Mouse (Mus musculus) heart, embryonic 13.5 days (tissue): ENCODE measurements around the gene Mis18a. TPM values are rescaled to one million over a fixed set of nuclear protein-coding genes. Genes with fewer than 3 reads are reported as not detected.
A peak's percentile ranks its signal among the peaks of the same experiment; 100 is the strongest.

Experiments
- ATAC-seq: fragments of 200-750 bp; cut with Nextera tagmentation; 2 replicates; pipeline ENCODE4 v1.8.0; 2017; ENCODE audit warnings: moderate TSS enrichment; ENCODE audit not compliant: insufficient number of reproducible peaks, low FRiP score, low TSS enrichment; ENCODE audit errors: extremely low read depth
- H3K27ac ChIP-seq: fragments of 300-500 bp; sonication (generic); replicated peaks from 2 replicates; pipeline ENCODE4 v1.5.1; 2015; ENCODE audit warnings: moderate library complexity, mild to moderate bottlenecking, inconsistent platforms
- H3K27me3 ChIP-seq: fragments of 300-500 bp; sonication (generic); replicated peaks from 2 replicates; pipeline ENCODE4 v1.6.1; 2015; ENCODE audit warnings: mild to moderate bottlenecking, inconsistent platforms
- H3K36me3 ChIP-seq: fragments of 300-500 bp; sonication (generic); 2 replicates; pipeline ENCODE4 v1.6.1; 2015; ENCODE audit warnings: mild to moderate bottlenecking, inconsistent platforms
- H3K4me1 ChIP-seq: fragments of 300-500 bp; sonication (generic); 2 replicates; pipeline ENCODE4 v1.6.1; 2015; ENCODE audit warnings: inconsistent platforms
- H3K4me2 ChIP-seq: fragments of 300-500 bp; sonication (generic); 2 replicates; pipeline ENCODE4 v1.6.1; 2015; ENCODE audit warnings: inconsistent platforms, mild to moderate bottlenecking, moderate library complexity
- H3K4me3 ChIP-seq: fragments of 300-500 bp; sonication (generic); 2 replicates; pipeline ENCODE4 v1.5.1; 2015; ENCODE audit warnings: moderate library complexity, mild to moderate bottlenecking, inconsistent platforms
- H3K9ac ChIP-seq: fragments of 300-500 bp; sonication (generic); 2 replicates; pipeline ENCODE4 v1.6.1; 2015; ENCODE audit warnings: inconsistent platforms, mild to moderate bottlenecking, moderate library complexity
- H3K9me3 ChIP-seq: fragments of 300-500 bp; sonication (generic); 2 replicates; pipeline ENCODE4 v1.6.1; 2016; ENCODE audit warnings: inconsistent platforms
- WGBS: fragments of 180-500 bp; shearing (Covaris S2); methylation state at CpG from one replicate; pipeline ENCODE4 v1.1.7; 2015; ENCODE audit warnings: mixed read lengths; 5-methylcytosine and 5-hydroxymethylcytosine counted together
- polyA plus RNA-seq: library from polyadenylated mRNA; unstranded; fragments of >200 nt; fragmentation: Nextera tagmentation; extraction: Ambion mirVana; gene quantifications from 2 replicates; pipeline ENCODE4 v1.2.1, GENCODE M21; 2015

Gene Mis18a
- 36.2 and 36.7 TPM in 2 replicates for polyA plus RNA-seq

- Histone ChIP-seq H3K9me3 (peaks cover 6% of the 10 kb centered on the region; the same call in 1 of the 2 replicates), H3K36me3 (peaks cover 28% of the 10 kb centered on the region), H3K27ac (peak within 1 kb of the TSS; percentile 49), H3K4me1 (peaks cover 15% of the 10 kb centered on the region), H3K27me3 (no peaks in the 10 kb centered on the region), H3K9ac (peak within 1 kb of the TSS; percentile 91), H3K4me2 (peak within 1 kb of the TSS; percentile 97), H3K4me3 (peak within 1 kb of the TSS; percentile 92)
- peak; percentile 93 for ATAC-seq
- WGBS = 1% methylated on average over 52 of the region's 53 CpGs
Observed at GRCm38 (mm10) chr16:90727233-90728115, at the start of gene Mis18a. Gene Mis18a (minus strand): TSS chr16:90727404.

GRCm38 (mm10) chr16:90775946-90776520 lies 48.8 kb upstream of the Mis18a start:
- H3K4me2 ChIP-seq = no peak overlapping the region
- H3K27me3 ChIP-seq = no peaks in the 10 kb centered on the region
- no peak overlapping the region for H3K4me3 ChIP-seq
- no peaks in the 10 kb centered on the region for H3K9me3 ChIP-seq
- H3K27ac ChIP-seq = no peak overlapping the region
- H3K36me3 ChIP-seq = peaks cover 98% of the 10 kb centered on the region
- WGBS = 74% methylated on average over 10 of the region's 10 CpGs
- H3K4me1 ChIP-seq = no peaks in the 10 kb centered on the region
- no peak overlapping the region for H3K9ac ChIP-seq
- ATAC-seq = no peak

DNA sequence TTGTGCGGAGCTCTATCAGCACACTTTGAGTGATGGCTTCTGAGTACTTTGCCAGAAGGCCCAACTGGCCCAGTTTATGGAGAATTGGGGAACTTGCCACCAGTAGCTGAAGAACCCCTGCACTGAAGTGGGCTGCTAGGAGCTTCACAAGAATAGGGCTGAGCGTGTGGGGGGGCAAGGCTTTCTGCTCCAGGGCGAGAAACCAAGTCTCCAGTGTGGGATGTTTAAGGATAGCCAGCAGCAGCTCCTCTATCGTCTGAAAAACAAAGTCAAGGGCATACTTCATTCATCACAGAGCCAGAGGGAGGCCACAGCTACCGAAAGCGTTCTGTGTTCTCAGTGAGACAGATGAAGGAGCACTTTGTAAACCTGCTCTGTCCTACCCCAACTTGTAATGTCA lies 47.4 kb upstream of the Mis18a start:
- 74% methylated on average over 6 of the region's 6 CpGs for WGBS
- Histone ChIP-seq H3K4me1 (no peaks in the 10 kb centered on the region), H3K4me2 (no peak overlapping the region), H3K27me3 (no peaks in the 10 kb centered on the region), H3K4me3 (no peak overlapping the region), H3K27ac (no peak overlapping the region), H3K9me3 (no peaks in the 10 kb centered on the region), H3K9ac (no peak overlapping the region), H3K36me3 (peaks cover 96% of the 10 kb centered on the region)
- ATAC-seq = no peak

DNA sequence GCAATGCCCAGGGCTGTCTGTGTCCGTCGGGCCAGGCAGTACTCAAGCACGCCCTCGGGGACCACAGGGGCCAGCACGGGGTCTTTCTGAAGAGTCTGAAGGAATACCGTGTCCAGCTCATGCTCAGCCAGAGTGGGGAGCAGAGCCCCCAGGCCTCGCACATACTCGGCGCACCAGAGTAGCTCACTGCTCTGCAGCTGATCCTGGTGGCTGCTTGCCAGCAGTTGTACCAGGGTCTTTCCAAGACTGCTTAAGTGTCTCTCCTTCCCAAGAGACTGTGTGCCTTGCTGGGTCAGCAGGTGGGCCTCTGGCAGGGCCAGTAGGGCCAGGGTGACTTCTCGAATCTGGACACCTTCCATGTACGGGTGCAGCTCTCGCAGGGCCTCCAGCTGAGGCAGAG lies 47.0 kb upstream of the Mis18a start:
- Histone ChIP-seq H3K4me3 (no peak overlapping the region), H3K9ac (no peak overlapping the region), H3K27me3 (no peaks in the 10 kb centered on the region), H3K27ac (no peak overlapping the region), H3K9me3 (no peaks in the 10 kb centered on the region), H3K36me3 (peaks cover 96% of the 10 kb centered on the region), H3K4me1 (no peaks in the 10 kb centered on the region), H3K4me2 (no peak overlapping the region)
- 87% methylated on average over 12 of the region's 12 CpGs for WGBS
- no peak for ATAC-seq

DNA sequence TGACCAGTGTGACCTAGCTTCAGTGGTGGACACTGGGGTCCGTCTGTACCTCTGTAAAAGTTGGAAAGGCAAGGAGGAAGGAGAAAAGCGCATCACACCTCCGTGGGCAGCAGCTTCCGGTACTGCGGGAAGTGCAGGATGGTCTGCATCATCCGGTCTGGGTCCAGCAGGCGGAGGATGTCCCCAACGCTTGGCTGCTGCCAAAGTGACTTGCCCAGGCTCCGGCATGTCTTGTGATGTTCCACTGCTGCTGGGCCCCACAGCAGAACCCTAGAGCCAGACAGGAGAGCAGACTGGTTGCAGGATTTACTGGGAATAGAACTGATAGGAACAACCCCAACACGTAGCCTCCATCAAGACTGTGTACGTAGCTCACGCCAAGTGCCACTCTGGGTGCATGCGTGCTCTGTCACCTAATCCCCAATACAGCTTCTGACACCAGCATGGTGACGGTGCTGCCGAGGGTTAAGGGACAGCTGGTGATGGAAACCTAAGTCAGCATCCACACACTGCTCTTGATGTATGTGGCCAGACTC lies 39.8 kb upstream of the Mis18a start:
- Histone ChIP-seq H3K4me3 (no peak overlapping the region), H3K4me1 (no peaks in the 10 kb centered on the region), H3K9me3 (no peaks in the 10 kb centered on the region), H3K36me3 (peaks cover 91% of the 10 kb centered on the region), H3K27ac (no peak overlapping the region), H3K4me2 (no peak overlapping the region), H3K9ac (no peak overlapping the region), H3K27me3 (no peaks in the 10 kb centered on the region)
- 85% methylated on average over 15 of the region's 15 CpGs for WGBS
- ATAC-seq = no peak

GRCm38 (mm10) chr16:90765195-90765877 lies 38.1 kb upstream of the Mis18a start:
- no peak overlapping the region for H3K9ac ChIP-seq
- H3K36me3 ChIP-seq = peaks cover 89% of the 10 kb centered on the region
- 75% methylated on average over 9 of the region's 9 CpGs for WGBS
- H3K27ac ChIP-seq = no peak overlapping the region
- no peaks in the 10 kb centered on the region for H3K27me3 ChIP-seq
- peaks cover 14% of the 10 kb centered on the region for H3K4me1 ChIP-seq
- H3K9me3 ChIP-seq = no peaks in the 10 kb centered on the region
- H3K4me2 ChIP-seq = no peak overlapping the region
- no peak overlapping the region for H3K4me3 ChIP-seq
- no peak for ATAC-seq

GRCm38 (mm10) chr16:90760515-90760914 lies 33.3 kb upstream of the Mis18a start:
- no peak overlapping the region for H3K4me2 ChIP-seq
- H3K27ac ChIP-seq = 0 out of 2 replicates have a peak overlapping the region, but pooled peaks have one; percentile 38
- H3K9ac ChIP-seq = peak overlapping the region; percentile 52; the same call in 1 of the 2 replicates
- no peaks in the 10 kb centered on the region for H3K9me3 ChIP-seq
- H3K27me3 ChIP-seq = no peaks in the 10 kb centered on the region
- peaks cover 20% of the 10 kb centered on the region for H3K4me1 ChIP-seq
- H3K36me3 ChIP-seq = peaks cover 84% of the 10 kb centered on the region
- peak; percentile 65; the same call in 1 of the 2 replicates for ATAC-seq
- no peak overlapping the region for H3K4me3 ChIP-seq
- 20% methylated on average over 4 of the region's 4 CpGs for WGBS

- no peak overlapping the region for H3K27ac ChIP-seq
- H3K4me3 ChIP-seq = no peak overlapping the region
- no peaks in the 10 kb centered on the region for H3K27me3 ChIP-seq
- H3K4me2 ChIP-seq = no peak overlapping the region
- H3K9me3 ChIP-seq = no peaks in the 10 kb centered on the region
- no peak overlapping the region for H3K9ac ChIP-seq
- WGBS = 66% methylated on average over 3 of the region's 3 CpGs
- H3K4me1 ChIP-seq = peaks cover 20% of the 10 kb centered on the region
- ATAC-seq = no peak
- H3K36me3 ChIP-seq = peaks cover 89% of the 10 kb centered on the region
Observed at GRCm38 (mm10) chr16:90759335-90759734, 32.1 kb upstream of the Mis18a start.

- Histone ChIP-seq H3K9me3 (no peaks in the 10 kb centered on the region), H3K4me3 (no peak overlapping the region), H3K9ac (no peak overlapping the region), H3K36me3 (peaks cover 77% of the 10 kb centered on the region), H3K4me1 (peaks cover 19% of the 10 kb centered on the region), H3K27ac (no peak overlapping the region), H3K4me2 (no peak overlapping the region), H3K27me3 (no peaks in the 10 kb centered on the region)
- ATAC-seq = no peak
- 86% methylated on average over 13 of the region's 13 CpGs for WGBS
Observed at GRCm38 (mm10) chr16:90753386-90753941, 26.3 kb upstream of the Mis18a start.

GRCm38 (mm10) chr16:90748169-90748568 lies 21.0 kb upstream of the Mis18a start:
- no peak for ATAC-seq
- Histone ChIP-seq H3K9me3 (no peaks in the 10 kb centered on the region), H3K4me2 (peak overlapping the region; percentile 27), H3K4me3 (no peak overlapping the region), H3K27me3 (no peaks in the 10 kb centered on the region), H3K9ac (no peak overlapping the region), H3K36me3 (peaks cover 29% of the 10 kb centered on the region), H3K27ac (no peak overlapping the region), H3K4me1 (peaks cover 51% of the 10 kb centered on the region)
- WGBS = 79% methylated on average over 7 of the region's 7 CpGs

DNA sequence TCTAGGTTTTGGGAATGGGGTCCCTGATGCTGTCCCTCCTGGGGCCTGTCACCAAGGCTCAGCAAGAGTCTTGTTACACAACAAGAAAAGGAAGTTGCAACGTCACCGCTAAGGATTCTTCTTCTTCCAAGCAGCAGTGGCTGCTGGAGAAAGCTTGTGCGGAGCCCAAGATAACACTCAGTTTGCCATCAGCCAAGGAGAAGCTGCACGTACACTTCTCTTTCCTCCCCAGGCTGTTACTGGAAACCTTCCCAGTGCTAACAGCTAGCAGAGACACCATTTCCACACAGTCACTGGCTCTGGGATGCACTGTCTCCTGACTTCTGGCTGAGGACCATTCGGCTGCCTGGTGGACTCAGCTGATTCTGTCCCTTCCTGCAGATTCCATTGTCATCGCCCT lies 19.9 kb upstream of the Mis18a start:
- Histone ChIP-seq H3K27me3 (no peaks in the 10 kb centered on the region), H3K4me2 (no peak overlapping the region), H3K9me3 (no peaks in the 10 kb centered on the region), H3K27ac (peak overlapping the region; percentile 53), H3K9ac (no peak overlapping the region), H3K36me3 (peaks cover 20% of the 10 kb centered on the region), H3K4me3 (no peak overlapping the region), H3K4me1 (peaks cover 56% of the 10 kb centered on the region)
- ATAC-seq = no peak
- WGBS = 58% methylated on average over 6 of the region's 6 CpGs
